Mouse (Mus musculus): ENCODE measurements around the gene Mr1. TPM values are rescaled to one million over a fixed set of nuclear protein-coding genes. Genes with fewer than 3 reads are reported as not detected.

Gene Mr1
- total and polyA plus RNA-seq, 3 experiments, result 0.09 to 3.6 (median 2.3) TPM

GRCm38 (mm10) chr1:155084839-155085238 is 61.8 kb downstream of the Mr1 start:
- ATAC-seq (ENCODE audit: extremely low read depth, insufficient number of reproducible peaks, low FRiP score, poor library complexity, severe bottlenecking) (no peak), DNase-seq (ENCODE audit: low spot score) (no peak)
- Histone ChIP-seq H3K4me1 (ENCODE audit: insufficient read depth, low read depth, low read length) (peaks cover 71% of the 10 kb centered on the region), H3K4me3 (ENCODE audit: low read depth, low read length) (no peak overlapping the region), H3K9me3 (replicated peaks) (no peaks in the 10 kb centered on the region), H3K36me3 (replicated peaks) (no peaks in the 10 kb centered on the region), H3K27me3 (ENCODE audit: insufficient read depth, low read length) (peaks cover 21% of the 10 kb centered on the region)
- TF ChIP-seq POLR2AphosphoS5 (IDR thresholded peaks at IDR 0.05; ENCODE audit: insufficient replicate concordance, low read depth, low read length) (no peak), CTCF (IDR thresholded peaks at IDR 0.05; ENCODE audit: low read depth, low read length) (no peak), GATA1 (IDR thresholded peaks at IDR 0.05; ENCODE audit: borderline replicate concordance, low read length) (no peak), TAL1 (conservative IDR thresholded peaks at IDR 0.05; ENCODE audit: low read depth, low read length) (no peak), GATA2 (IDR thresholded peaks at IDR 0.05; ENCODE audit: borderline replicate concordance, low read depth, low read length) (no peak)

DNA sequence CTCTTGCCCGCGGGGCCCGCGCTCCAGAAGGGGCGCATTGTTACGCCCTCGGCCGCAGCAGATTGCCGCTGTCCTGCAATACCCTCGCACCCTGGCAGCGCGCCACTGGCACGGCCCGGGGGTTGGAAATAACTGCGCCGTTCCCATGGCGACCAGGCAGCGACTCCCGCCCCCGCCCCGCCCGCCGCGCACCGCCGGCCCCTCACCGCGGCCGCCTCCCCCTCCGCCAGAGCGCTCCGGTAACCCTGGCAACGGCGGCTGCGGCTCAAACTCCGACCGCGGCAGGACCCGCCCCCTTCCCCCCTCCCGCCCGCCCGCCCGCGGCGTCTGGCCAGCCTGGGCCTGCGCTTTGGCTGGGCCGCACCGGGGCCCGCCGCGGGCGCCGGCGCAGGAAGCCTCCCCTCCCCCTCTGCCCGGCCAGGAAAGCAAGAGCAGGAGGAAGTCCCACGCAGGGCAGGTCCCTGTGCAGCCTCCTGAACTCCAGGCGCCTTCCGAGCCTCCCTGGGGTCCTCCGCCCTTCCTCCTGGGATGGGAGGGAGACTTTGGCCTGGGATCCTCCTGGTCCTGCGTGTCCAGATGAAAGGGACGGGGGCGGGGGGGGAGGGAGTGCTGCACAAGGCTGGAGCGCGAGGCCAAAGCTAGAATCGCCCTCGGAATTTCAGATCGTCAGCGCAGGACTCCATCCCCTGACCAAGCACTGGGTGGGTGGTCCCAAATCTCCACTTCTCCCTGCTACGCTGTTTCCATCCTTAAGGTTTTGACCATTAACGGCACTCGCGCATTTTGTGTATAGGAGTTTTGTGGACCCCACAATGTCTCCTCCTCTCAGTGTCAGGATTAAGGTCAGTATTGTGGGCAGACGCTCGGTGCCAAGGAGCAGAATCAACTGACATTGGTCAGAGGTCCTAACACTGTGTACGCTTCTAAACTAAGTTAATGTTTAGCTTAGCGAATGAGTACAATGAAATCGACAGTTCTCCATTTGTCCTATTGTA is 63.0 kb downstream of the Mr1 start:
- DNase-seq (ENCODE audit: low spot score) (peak; percentile 81), ATAC-seq (ENCODE audit: extremely low read depth, insufficient number of reproducible peaks, low FRiP score, poor library complexity, severe bottlenecking) (peak; percentile 60)
- peak overlapping the region; percentile 73 for H3K4me3 ChIP-seq (ENCODE audit: low read depth, low read length)
- peaks cover 29% of the 10 kb centered on the region for H3K27me3 ChIP-seq (ENCODE audit: insufficient read depth, low read length)
- no peak for TF ChIP-seq GATA2 (IDR thresholded peaks at IDR 0.05; ENCODE audit: borderline replicate concordance, low read depth, low read length)
- no peak for TF ChIP-seq CTCF (IDR thresholded peaks at IDR 0.05; ENCODE audit: low read depth, low read length)
- TF ChIP-seq TAL1 (conservative IDR thresholded peaks at IDR 0.05; ENCODE audit: low read depth, low read length), result no peak
- TF ChIP-seq GATA1 (IDR thresholded peaks at IDR 0.05; ENCODE audit: borderline replicate concordance, low read length), result no peak
- TF ChIP-seq POLR2AphosphoS5 (IDR thresholded peaks at IDR 0.05; ENCODE audit: insufficient replicate concordance, low read depth, low read length), result no peak
- H3K36me3 ChIP-seq (replicated peaks), result no peaks in the 10 kb centered on the region
- peaks cover 62% of the 10 kb centered on the region for H3K4me1 ChIP-seq (ENCODE audit: insufficient read depth, low read depth, low read length)
- no peaks in the 10 kb centered on the region for H3K9me3 ChIP-seq (replicated peaks)

- TF ChIP-seq GATA2 (IDR thresholded peaks at IDR 0.05; ENCODE audit: borderline replicate concordance, low read depth, low read length) (no peak), POLR2AphosphoS5 (IDR thresholded peaks at IDR 0.05; ENCODE audit: insufficient replicate concordance, low read depth, low read length) (no peak), CTCF (IDR thresholded peaks at IDR 0.05; ENCODE audit: low read depth, low read length) (no peak), GATA1 (IDR thresholded peaks at IDR 0.05; ENCODE audit: borderline replicate concordance, low read length) (no peak), TAL1 (conservative IDR thresholded peaks at IDR 0.05; ENCODE audit: low read depth, low read length) (no peak)
- H3K9me3 ChIP-seq (replicated peaks), result no peaks in the 10 kb centered on the region
- H3K4me3 ChIP-seq (ENCODE audit: low read depth, low read length), result peak overlapping the region; percentile 73
- ATAC-seq (ENCODE audit: extremely low read depth, insufficient number of reproducible peaks, low FRiP score, poor library complexity, severe bottlenecking) (no peak), DNase-seq (ENCODE audit: low spot score) (peak; percentile 33)
- H3K4me1 ChIP-seq (ENCODE audit: insufficient read depth, low read depth, low read length), result peaks cover 62% of the 10 kb centered on the region
- no peaks in the 10 kb centered on the region for H3K36me3 ChIP-seq (replicated peaks)
- H3K27me3 ChIP-seq (ENCODE audit: insufficient read depth, low read length), result peaks cover 34% of the 10 kb centered on the region
These were observed 63.7 kb downstream of the Mr1 start for GRCm38 (mm10) chr1:155082965-155083268.

GRCm38 (mm10) chr1:155082158-155082964 is 64.3 kb downstream of the Mr1 start:
- no peak for TF ChIP-seq GATA1 (IDR thresholded peaks at IDR 0.05; ENCODE audit: borderline replicate concordance, low read length)
- no peak for TF ChIP-seq TAL1 (conservative IDR thresholded peaks at IDR 0.05; ENCODE audit: low read depth, low read length)
- TF ChIP-seq POLR2AphosphoS5 (IDR thresholded peaks at IDR 0.05; ENCODE audit: insufficient replicate concordance, low read depth, low read length), result no peak
- no peak for TF ChIP-seq GATA2 (IDR thresholded peaks at IDR 0.05; ENCODE audit: borderline replicate concordance, low read depth, low read length)
- no peak for TF ChIP-seq CTCF (IDR thresholded peaks at IDR 0.05; ENCODE audit: low read depth, low read length)
- peaks cover 58% of the 10 kb centered on the region for H3K4me1 ChIP-seq (ENCODE audit: insufficient read depth, low read depth, low read length)
- H3K4me3 ChIP-seq (ENCODE audit: low read depth, low read length), result peak overlapping the region; percentile 73; the same call in 1 of the 2 replicates
- peaks cover 39% of the 10 kb centered on the region for H3K27me3 ChIP-seq (ENCODE audit: insufficient read depth, low read length)
- DNase-seq (ENCODE audit: low spot score) (no peak), ATAC-seq (ENCODE audit: extremely low read depth, insufficient number of reproducible peaks, low FRiP score, poor library complexity, severe bottlenecking) (no peak)
- H3K9me3 ChIP-seq (replicated peaks), result no peaks in the 10 kb centered on the region
- no peaks in the 10 kb centered on the region for H3K36me3 ChIP-seq (replicated peaks)

- peaks cover 73% of the 10 kb centered on the region for H3K27me3 ChIP-seq (ENCODE audit: insufficient read depth, low read length)
- no peak for DNase-seq (ENCODE audit: low spot score)
- H3K4me1 ChIP-seq (ENCODE audit: insufficient read depth, low read depth, low read length), result peaks cover 29% of the 10 kb centered on the region
- no peak for ATAC-seq (ENCODE audit: extremely low read depth, insufficient number of reproducible peaks, low FRiP score, poor library complexity, severe bottlenecking)
- no peaks in the 10 kb centered on the region for H3K36me3 ChIP-seq (replicated peaks)
- TF ChIP-seq TAL1 (conservative IDR thresholded peaks at IDR 0.05; ENCODE audit: low read depth, low read length) (no peak), GATA1 (IDR thresholded peaks at IDR 0.05; ENCODE audit: borderline replicate concordance, low read length) (no peak)
- no peak overlapping the region for H3K4me3 ChIP-seq (ENCODE audit: low read depth, low read length)
- H3K9me3 ChIP-seq (replicated peaks), result no peaks in the 10 kb centered on the region
These were observed 68.9 kb downstream of the Mr1 start for GRCm38 (mm10) chr1:155077675-155078074.

Other genes starting within 250 kb of the Mr1 start
- 6.8 and 8.0 TPM in 2 replicates for gene Ier5, start 47.2 kb downstream of the Mr1 start, total RNA-seq (2014; fragmentation: Nextera tagmentation)
- 12.6 and 16.6 TPM in 2 replicates for gene Ier5, start 47.2 kb downstream of the Mr1 start, total RNA-seq (2017)
- 7.8 and 10.7 TPM in 2 replicates for gene Ier5, start 47.2 kb downstream of the Mr1 start, polyA plus RNA-seq (2012)
- gene Stx6, start 11.9 kb upstream of the Mr1 start, total RNA-seq (2014; fragmentation: Nextera tagmentation), result 27.5 and 46.3 TPM in 2 replicates
- gene Stx6, start 11.9 kb upstream of the Mr1 start, total RNA-seq (2017), result 36.0 and 60.5 TPM in 2 replicates
- 117 and 160 TPM in 2 replicates for gene Stx6, start 11.9 kb upstream of the Mr1 start, polyA plus RNA-seq (2012)
- gene BC034090, start 97.6 kb upstream of the Mr1 start, total RNA-seq (2014; fragmentation: Nextera tagmentation), result not detected in 2 replicates
- gene BC034090, start 97.6 kb upstream of the Mr1 start, total RNA-seq (2017), result 0.11 TPM in 1 of 2 replicates, not detected in the other
- gene BC034090, start 97.6 kb upstream of the Mr1 start, polyA plus RNA-seq (2012), result 0.09 and 0.18 TPM in 2 replicates

Measured in G1E (cell line).